Mouse (Mus musculus) forebrain, embryonic 15.5 days (tissue): ENCODE data around the gene Slc38a4. TPM values are rescaled to one million over a fixed set of nuclear protein-coding genes. Genes with fewer than 3 reads are reported as not detected.
A peak's percentile ranks its signal among the peaks of the same experiment; 100 is the strongest.

ENCODE experiments used
- ATAC-seq: fragments of 200-750 bp; cut with Nextera tagmentation; replicated peaks from 2 replicates; pipeline ENCODE4 v1.8.0; 2017; ENCODE audit warnings: mild to moderate bottlenecking, moderate TSS enrichment, moderate library complexity
- H3K27ac ChIP-seq: fragments of 300-500 bp; sonication (generic); replicated peaks from 2 replicates; pipeline ENCODE4 v1.5.1; 2015; ENCODE audit warnings: mild to moderate bottlenecking, inconsistent platforms
- H3K27me3 ChIP-seq: fragments of 300-500 bp; sonication (generic); 2 replicates; pipeline ENCODE4 v1.6.1; 2015; ENCODE audit warnings: inconsistent platforms
- H3K36me3 ChIP-seq: fragments of 300-500 bp; sonication (generic); 2 replicates; pipeline ENCODE4 v1.6.1; 2015; ENCODE audit warnings: mild to moderate bottlenecking, inconsistent platforms
- H3K4me1 ChIP-seq: fragments of 300-500 bp; sonication (generic); 2 replicates; pipeline ENCODE4 v1.6.1; 2015; ENCODE audit warnings: inconsistent platforms
- H3K4me2 ChIP-seq: fragments of 300-500 bp; sonication (generic); replicated peaks from 2 replicates; pipeline ENCODE4 v1.6.1; 2015; ENCODE audit warnings: mild to moderate bottlenecking, inconsistent platforms
- H3K4me3 ChIP-seq: fragments of 300-500 bp; sonication (generic); 2 replicates; pipeline ENCODE4 v1.5.1; 2015; ENCODE audit warnings: mild to moderate bottlenecking, inconsistent platforms
- H3K9ac ChIP-seq: fragments of 300-500 bp; sonication (generic); replicated peaks from 2 replicates; pipeline ENCODE4 v1.6.1; 2015; ENCODE audit warnings: mild to moderate bottlenecking, inconsistent platforms
- H3K9me3 ChIP-seq: fragments of 300-500 bp; sonication (generic); 2 replicates; pipeline ENCODE4 v1.6.1; 2016; ENCODE audit warnings: inconsistent platforms
- WGBS: fragments of 180-500 bp; shearing (Covaris S2); methylation state at CpG from one replicate; pipeline ENCODE4 v1.1.7; 2015; ENCODE audit warnings: mixed read lengths; 5-methylcytosine and 5-hydroxymethylcytosine counted together
- polyA plus RNA-seq: library from polyadenylated mRNA; unstranded; fragments of >200 nt; fragmentation: Nextera tagmentation; extraction: Ambion mirVana; gene quantifications from 2 replicates; pipeline ENCODE4 v1.2.1, GENCODE M21; 2015

The Slc38a4 gene
- polyA plus RNA-seq, 1 experiment from 2014 or later = 2.4 TPM

DNA sequence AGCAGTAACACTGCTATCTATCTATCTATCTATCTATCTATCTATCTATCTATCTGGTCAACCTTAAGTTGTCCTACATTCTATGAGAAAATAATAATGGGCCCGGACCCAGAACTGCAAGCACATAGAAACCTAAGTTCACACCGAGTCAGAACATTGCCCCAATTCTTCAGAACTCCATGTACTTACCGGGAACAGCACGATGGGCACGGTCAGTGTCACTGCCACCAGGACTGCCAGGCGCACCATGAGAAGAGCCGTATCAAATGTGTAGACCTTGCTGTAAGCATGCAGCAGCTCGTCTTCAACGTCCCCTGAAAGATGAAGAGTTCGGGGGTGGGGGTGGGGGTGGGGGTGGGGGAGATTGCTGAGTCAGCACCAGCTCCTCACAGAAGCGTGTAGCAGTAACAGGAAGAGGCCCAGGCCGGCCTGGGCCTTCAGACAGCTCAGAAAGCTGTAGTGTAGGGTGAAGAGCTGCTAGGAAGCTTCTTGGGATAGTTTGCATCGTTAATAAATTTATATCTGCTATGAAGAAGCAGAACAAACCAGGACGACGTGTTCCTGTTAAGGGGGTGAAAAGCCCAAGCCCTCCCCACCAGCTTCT, 50.0 kb downstream of the Slc38a4 start:
- ATAC-seq = no peak
- Histone ChIP-seq H3K9ac (no peak overlapping the region), H3K4me3 (no peak overlapping the region), H3K27ac (no peak overlapping the region), H3K4me1 (no peaks in the 10 kb centered on the region), H3K27me3 (no peaks in the 10 kb centered on the region), H3K4me2 (no peak overlapping the region), H3K9me3 (no peaks in the 10 kb centered on the region), H3K36me3 (no peaks in the 10 kb centered on the region)
- 91% methylated on average over 15 of the region's 15 CpGs for WGBS

GRCm38 (mm10) chr15:97004525-97004867, 51.3 kb downstream of the Slc38a4 start:
- Histone ChIP-seq H3K4me1 (no peaks in the 10 kb centered on the region), H3K27me3 (no peaks in the 10 kb centered on the region), H3K9ac (no peak overlapping the region), H3K4me3 (no peak overlapping the region), H3K36me3 (no peaks in the 10 kb centered on the region), H3K4me2 (no peak overlapping the region), H3K9me3 (no peaks in the 10 kb centered on the region), H3K27ac (no peak overlapping the region)
- 88% methylated on average over 7 of the region's 7 CpGs for WGBS
- ATAC-seq = no peak

DNA sequence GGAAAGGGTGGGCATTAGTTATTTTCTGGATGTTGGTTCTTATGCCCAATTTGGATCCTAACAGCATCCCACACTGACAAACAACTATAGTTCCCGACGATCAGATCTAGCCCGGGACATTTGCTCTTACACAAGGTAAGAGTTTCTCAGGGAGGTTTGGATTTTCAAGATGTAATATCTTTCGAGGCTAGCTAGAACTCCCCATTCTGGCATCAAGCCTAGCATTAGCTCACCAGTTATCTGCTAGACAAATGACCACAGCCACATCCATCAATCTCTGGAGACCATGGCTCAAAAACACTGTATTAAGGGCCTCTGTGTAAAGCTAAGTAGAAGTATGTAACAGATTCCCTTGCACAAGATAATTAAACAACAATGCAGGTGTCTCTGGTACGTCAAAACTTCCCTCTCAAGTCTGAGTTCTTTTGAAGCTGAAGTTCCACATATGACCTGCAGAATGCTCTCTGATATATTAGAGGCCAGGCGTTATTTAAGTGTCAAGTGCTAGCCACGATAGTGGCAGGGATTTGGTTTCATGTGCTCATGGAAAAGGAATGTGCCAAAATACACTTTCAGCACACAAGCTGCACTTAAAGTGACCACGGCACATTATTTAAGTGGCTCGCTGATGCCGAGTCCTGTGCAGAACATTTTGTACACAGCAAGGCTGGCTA, 51.8 kb downstream of the Slc38a4 start:
- WGBS = 65% methylated on average over 10 of the region's 10 CpGs
- H3K4me2 ChIP-seq = no peak overlapping the region
- H3K27me3 ChIP-seq = no peaks in the 10 kb centered on the region

DNA sequence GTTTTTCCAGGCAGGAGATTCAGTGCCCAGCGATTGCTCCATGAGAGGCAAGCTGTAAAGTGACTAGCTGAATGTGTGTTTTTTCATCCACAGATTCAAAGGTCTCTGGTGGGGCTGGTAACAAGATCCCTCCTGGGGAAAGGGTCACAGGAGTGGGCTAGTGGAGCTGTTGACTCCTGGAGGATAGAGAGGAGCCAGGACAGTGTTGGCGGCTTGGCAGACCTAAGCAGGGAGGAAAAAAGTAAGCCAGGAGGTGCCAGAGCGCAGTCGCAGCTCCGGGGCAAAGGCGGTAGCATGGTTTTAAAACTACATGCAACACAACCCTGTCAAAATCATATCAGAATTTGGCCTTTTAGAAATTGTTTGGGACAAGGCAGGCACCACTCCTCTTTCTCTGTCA, 52.6 kb downstream of the Slc38a4 start:
- Histone ChIP-seq H3K27me3 (no peaks in the 10 kb centered on the region), H3K27ac (no peak overlapping the region), H3K9me3 (no peaks in the 10 kb centered on the region), H3K4me1 (no peaks in the 10 kb centered on the region), H3K4me2 (peak overlapping the region; percentile 18), H3K9ac (no peak overlapping the region), H3K4me3 (peak overlapping the region; percentile 28), H3K36me3 (no peaks in the 10 kb centered on the region)
- ATAC-seq = no peak
- 79% methylated on average over 6 of the region's 6 CpGs for WGBS

More for the DNA sequence above, 51.8 kb downstream of the Slc38a4 start:
- Histone ChIP-seq H3K9ac (no peak overlapping the region), H3K9me3 (no peaks in the 10 kb centered on the region), H3K4me3 (no peak overlapping the region), H3K27ac (no peak overlapping the region), H3K4me1 (no peaks in the 10 kb centered on the region), H3K36me3 (no peaks in the 10 kb centered on the region)
- no peak for ATAC-seq

GRCm38 (mm10) chr15:97002752-97003151, 53.0 kb downstream of the Slc38a4 start:
- ATAC-seq = no peak
- 73% methylated on average over 12 of the region's 12 CpGs for WGBS
- Histone ChIP-seq H3K9me3 (no peaks in the 10 kb centered on the region), H3K36me3 (no peaks in the 10 kb centered on the region), H3K9ac (no peak overlapping the region), H3K4me2 (peak overlapping the region; percentile 18), H3K4me1 (no peaks in the 10 kb centered on the region), H3K27me3 (no peaks in the 10 kb centered on the region), H3K4me3 (peak overlapping the region; percentile 28), H3K27ac (no peak overlapping the region)

- WGBS = 83% methylated on average over 7 of the region's 7 CpGs
- Histone ChIP-seq H3K27me3 (no peaks in the 10 kb centered on the region), H3K9me3 (no peaks in the 10 kb centered on the region), H3K27ac (no peak overlapping the region), H3K9ac (no peak overlapping the region), H3K36me3 (no peaks in the 10 kb centered on the region), H3K4me3 (no peak overlapping the region), H3K4me1 (no peaks in the 10 kb centered on the region), H3K4me2 (no peak overlapping the region)
- no peak for ATAC-seq
Measured at GRCm38 (mm10) chr15:97001886-97002285, 53.9 kb downstream of the Slc38a4 start.

- 69% methylated on average over 12 of the region's 12 CpGs for WGBS
- no peak overlapping the region for H3K4me3 ChIP-seq
- no peaks in the 10 kb centered on the region for H3K9me3 ChIP-seq
- H3K4me1 ChIP-seq = no peaks in the 10 kb centered on the region
- H3K27me3 ChIP-seq = no peaks in the 10 kb centered on the region
- H3K27ac ChIP-seq = no peak overlapping the region
- ATAC-seq = no peak
- H3K4me2 ChIP-seq = no peak overlapping the region
- H3K36me3 ChIP-seq = no peaks in the 10 kb centered on the region
- H3K9ac ChIP-seq = no peak overlapping the region
Measured at GRCm38 (mm10) chr15:97001416-97001815, 54.3 kb downstream of the Slc38a4 start.

DNA sequence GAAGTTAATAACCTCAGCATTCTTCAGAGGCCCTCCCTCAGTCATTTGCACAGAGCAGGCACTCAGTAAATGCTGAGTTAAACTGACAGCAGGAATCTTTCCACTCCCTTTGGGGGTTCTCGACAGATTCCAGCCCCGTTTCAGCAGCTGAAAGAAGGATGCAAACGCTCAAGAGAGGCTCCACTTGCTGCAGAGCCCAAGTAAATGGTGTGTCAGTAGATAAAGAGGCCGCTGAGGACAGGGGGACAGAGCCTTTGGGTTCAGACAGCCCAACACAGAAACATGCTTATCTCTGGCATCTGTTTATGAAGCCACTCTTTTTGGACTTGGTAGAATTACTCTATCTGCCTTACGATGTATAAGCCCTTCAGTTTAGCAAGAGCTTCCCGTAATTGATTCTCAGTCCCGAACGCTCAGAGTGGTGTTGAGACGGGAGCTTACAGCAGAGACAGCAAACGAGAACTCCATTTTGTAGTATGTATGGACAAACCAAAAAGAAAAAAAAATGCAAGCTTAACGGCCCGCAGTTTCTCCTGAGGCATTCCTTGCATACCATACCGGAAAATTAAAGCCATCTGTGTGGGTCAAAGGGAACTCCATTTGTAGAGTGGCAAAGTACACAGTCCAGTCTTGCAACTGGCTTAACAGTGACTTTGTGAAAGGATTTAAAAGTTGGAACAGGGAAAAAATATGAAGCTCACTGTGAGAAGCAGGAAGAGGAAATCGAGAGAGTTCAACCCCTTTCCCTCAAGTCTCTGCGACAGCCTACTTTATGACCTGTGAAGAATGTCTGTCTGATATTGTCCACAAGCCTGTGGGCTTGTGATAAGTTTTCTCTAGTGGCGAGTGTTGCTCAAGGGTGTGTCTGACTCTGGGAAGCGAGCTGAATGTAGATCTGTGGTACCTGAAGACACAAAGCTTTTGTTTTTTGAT, 55.2 kb downstream of the Slc38a4 start:
- no peak for ATAC-seq
- no peak overlapping the region for H3K27ac ChIP-seq
- no peak overlapping the region for H3K9ac ChIP-seq
- WGBS = 66% methylated on average over 17 of the region's 17 CpGs
- no peaks in the 10 kb centered on the region for H3K27me3 ChIP-seq
- no peaks in the 10 kb centered on the region for H3K9me3 ChIP-seq
- no peak overlapping the region for H3K4me3 ChIP-seq
- H3K4me1 ChIP-seq = no peaks in the 10 kb centered on the region
- no peak overlapping the region for H3K4me2 ChIP-seq
- no peaks in the 10 kb centered on the region for H3K36me3 ChIP-seq

DNA sequence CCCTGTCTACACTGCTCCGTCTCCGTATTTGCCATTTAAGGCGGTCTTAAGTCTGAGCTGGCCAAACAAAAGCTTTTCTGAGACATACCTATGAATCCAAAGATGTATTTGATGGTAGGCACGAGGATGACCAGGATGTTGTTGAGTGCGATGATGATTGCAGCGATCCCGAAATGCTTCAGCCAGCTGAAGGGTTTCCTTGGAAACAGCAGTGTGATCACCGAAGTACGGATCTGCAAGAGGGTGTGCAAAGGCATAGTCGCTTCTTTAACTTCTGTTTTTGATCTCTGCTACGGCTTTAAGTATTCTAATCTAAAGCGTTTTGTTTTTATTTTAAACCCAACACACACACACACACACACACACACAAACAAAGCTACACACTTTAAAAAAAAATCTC, 56.4 kb downstream of the Slc38a4 start:
- WGBS = 75% methylated on average over 12 of the region's 12 CpGs
- Histone ChIP-seq H3K9ac (no peak overlapping the region), H3K4me3 (no peak overlapping the region), H3K27ac (no peak overlapping the region), H3K4me2 (no peak overlapping the region), H3K4me1 (no peaks in the 10 kb centered on the region), H3K36me3 (no peaks in the 10 kb centered on the region), H3K9me3 (no peaks in the 10 kb centered on the region), H3K27me3 (no peaks in the 10 kb centered on the region)
- ATAC-seq = no peak

DNA sequence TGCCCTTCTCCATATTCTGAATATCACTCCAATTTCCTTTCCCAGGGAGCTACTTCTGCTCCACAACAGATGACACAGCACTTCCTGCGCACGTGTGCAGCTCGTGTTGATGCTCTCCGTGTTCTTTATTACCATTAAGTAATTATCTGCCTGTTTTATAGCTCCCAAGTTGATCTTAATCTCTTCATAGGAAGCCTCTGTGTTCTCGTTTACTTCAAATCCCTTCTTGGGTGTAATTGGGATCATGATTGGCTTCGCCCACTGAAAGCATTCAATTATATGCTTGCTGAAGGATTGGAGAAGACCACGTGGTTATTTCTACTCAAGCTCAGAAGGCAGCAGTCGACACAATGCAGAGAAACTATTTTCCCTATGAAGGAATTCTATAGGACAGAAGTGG, 70.1 kb downstream of the Slc38a4 start:
- 35% methylated on average over 8 of the region's 8 CpGs for WGBS

GRCm38 (mm10) chr15:96983581-96984330, 72.0 kb downstream of the Slc38a4 start:
- 83% methylated on average over 13 of the region's 13 CpGs for WGBS
- H3K9ac ChIP-seq = no peak overlapping the region
- no peaks in the 10 kb centered on the region for H3K4me1 ChIP-seq
- H3K27me3 ChIP-seq = no peaks in the 10 kb centered on the region
- no peaks in the 10 kb centered on the region for H3K9me3 ChIP-seq
- H3K4me2 ChIP-seq = no peak overlapping the region
- H3K4me3 ChIP-seq = no peak overlapping the region
- no peak overlapping the region for H3K27ac ChIP-seq
- H3K36me3 ChIP-seq = no peaks in the 10 kb centered on the region
- ATAC-seq = no peak

More for the DNA sequence above, 70.1 kb downstream of the Slc38a4 start:
- Histone ChIP-seq H3K4me3 (no peak overlapping the region), H3K9me3 (no peaks in the 10 kb centered on the region), H3K4me1 (no peaks in the 10 kb centered on the region), H3K9ac (no peak overlapping the region), H3K36me3 (no peaks in the 10 kb centered on the region), H3K27ac (no peak overlapping the region), H3K27me3 (no peaks in the 10 kb centered on the region), H3K4me2 (no peak overlapping the region)
- no peak for ATAC-seq

DNA sequence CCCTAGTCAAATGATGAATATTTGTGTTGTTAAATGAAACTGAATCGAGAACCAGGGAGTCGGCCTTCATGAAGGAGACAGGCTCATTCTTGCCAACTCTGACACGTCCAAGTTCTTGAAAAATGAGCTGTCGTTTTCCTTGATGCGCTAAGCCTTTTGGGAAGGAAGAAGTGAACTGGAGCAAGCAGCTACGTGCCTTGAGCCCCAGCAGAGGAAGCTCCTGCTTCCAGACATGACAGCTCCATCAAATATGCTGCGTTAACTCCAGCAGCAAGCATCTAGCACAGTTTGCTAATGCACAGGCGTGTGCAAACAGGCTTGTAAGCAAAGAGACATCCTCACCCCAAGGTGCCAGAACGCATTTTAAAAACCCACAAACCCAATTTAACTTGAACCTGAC, 80.6 kb downstream of the Slc38a4 start:
- ATAC-seq = no peak
- Histone ChIP-seq H3K4me1 (no peaks in the 10 kb centered on the region), H3K4me3 (no peak overlapping the region), H3K9ac (no peak overlapping the region), H3K9me3 (no peaks in the 10 kb centered on the region), H3K27ac (no peak overlapping the region), H3K36me3 (no peaks in the 10 kb centered on the region), H3K27me3 (no peaks in the 10 kb centered on the region), H3K4me2 (no peak overlapping the region)
- 74% methylated on average over 9 of the region's 9 CpGs for WGBS
